Mouse (Mus musculus) heart, embryonic 15.5 days (tissue): ENCODE results near the gene Gpd1. TPM values are rescaled to one million over a fixed set of nuclear protein-coding genes. Genes with fewer than 3 reads are reported as not detected.

Experiments used
- ATAC-seq: fragments of 200-750 bp; cut with Nextera tagmentation; replicated peaks from 2 replicates; pipeline ENCODE4 v1.8.0; 2017; ENCODE audit warnings: low read depth, moderate TSS enrichment; ENCODE audit not compliant: insufficient number of reproducible peaks, insufficient read depth, low FRiP score
- H3K27ac ChIP-seq: fragments of 300-500 bp; sonication (generic); 2 replicates; pipeline ENCODE4 v1.5.1; 2015; ENCODE audit warnings: mild to moderate bottlenecking, inconsistent platforms
- H3K27me3 ChIP-seq: fragments of 300-500 bp; sonication (generic); 2 replicates; pipeline ENCODE4 v1.6.1; 2015; ENCODE audit warnings: inconsistent platforms
- H3K36me3 ChIP-seq: fragments of 300-500 bp; sonication (generic); 2 replicates; pipeline ENCODE4 v1.6.1; 2015; ENCODE audit warnings: mild to moderate bottlenecking, inconsistent platforms
- H3K4me1 ChIP-seq: fragments of 300-500 bp; sonication (generic); replicated peaks from 2 replicates; pipeline ENCODE4 v1.6.1; 2015; ENCODE audit warnings: inconsistent platforms
- H3K4me2 ChIP-seq: fragments of 300-500 bp; sonication (generic); 2 replicates; pipeline ENCODE4 v1.6.1; 2015; ENCODE audit warnings: inconsistent platforms, mild to moderate bottlenecking, moderate library complexity
- H3K4me3 ChIP-seq: fragments of 300-500 bp; sonication (generic); 2 replicates; pipeline ENCODE4 v1.5.1; 2015; ENCODE audit warnings: mild to moderate bottlenecking, inconsistent platforms
- H3K9ac ChIP-seq: fragments of 300-500 bp; sonication (generic); 2 replicates; pipeline ENCODE4 v1.6.1; 2015; ENCODE audit warnings: mild to moderate bottlenecking, inconsistent platforms
- H3K9me3 ChIP-seq: fragments of 300-500 bp; sonication (generic); replicated peaks from 2 replicates; pipeline ENCODE4 v1.6.1; 2016; ENCODE audit warnings: inconsistent platforms
- WGBS: fragments of 180-500 bp; shearing (Covaris S2); methylation state at CpG from one replicate; pipeline ENCODE4 v1.1.7; 2015; ENCODE audit warnings: mixed read lengths; 5-methylcytosine and 5-hydroxymethylcytosine counted together
- polyA plus RNA-seq: library from polyadenylated mRNA; unstranded; fragments of >200 nt; fragmentation: Nextera tagmentation; extraction: Ambion mirVana; gene quantifications from 2 replicates; pipeline ENCODE4 v1.2.1, GENCODE M21; 2015

Gpd1 gene
- polyA plus RNA-seq, result 1.6 and 2.2 TPM in 2 replicates

DNA sequence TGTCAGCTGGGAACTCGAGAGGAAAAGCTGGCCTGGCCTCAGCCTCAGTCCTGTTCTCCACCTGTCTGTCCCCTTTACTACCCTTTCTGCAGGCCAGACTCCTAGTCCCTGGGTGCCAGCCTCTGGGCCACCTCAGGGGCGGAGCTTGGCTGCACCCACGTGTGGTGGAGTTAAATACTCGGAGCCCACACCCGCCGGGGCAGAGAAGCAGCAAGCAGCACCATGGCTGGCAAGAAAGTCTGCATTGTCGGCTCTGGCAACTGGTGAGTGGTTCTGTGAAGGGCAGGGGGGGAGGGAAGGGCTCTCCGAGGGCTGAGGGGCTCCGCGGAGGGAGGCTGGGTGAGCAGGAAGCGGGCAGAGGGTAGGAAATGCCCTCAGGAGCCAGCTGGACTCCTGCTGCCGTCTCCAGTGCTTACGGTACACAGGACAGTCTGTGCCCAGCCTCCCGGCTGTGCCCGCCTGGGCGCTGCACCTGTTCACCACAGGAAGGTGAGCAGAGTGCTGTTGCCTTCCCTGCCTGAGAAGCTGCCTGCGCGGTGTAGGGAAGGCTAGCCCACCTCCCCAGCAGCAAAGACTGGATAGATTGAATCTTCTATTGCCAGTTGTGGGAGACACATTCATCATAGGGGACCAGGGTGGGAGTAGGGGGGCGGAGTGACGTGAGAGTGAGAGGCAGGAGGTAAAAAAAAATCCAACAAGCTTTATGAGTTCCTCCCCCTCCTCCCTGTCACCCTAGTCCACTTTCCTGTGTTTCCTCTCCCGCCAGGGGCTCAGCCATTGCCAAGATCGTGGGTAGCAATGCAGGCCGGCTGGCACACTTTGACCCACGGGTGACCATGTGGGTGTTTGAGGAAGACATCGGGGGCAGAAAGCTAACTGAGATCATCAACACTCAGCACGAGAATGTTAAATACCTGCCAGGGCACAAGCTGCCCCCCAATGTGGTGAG lies at the start of gene Gpd1:
Gene Gpd1 (plus strand): TSS at position 130 of the 949 bp plus-strand sequence.
- Histone ChIP-seq H3K9me3 (no peaks in the 10 kb centered on the region), H3K4me2 (no peak within 1 kb of the TSS; the same call in 1 of the 2 replicates), H3K4me3 (no peak within 1 kb of the TSS), H3K36me3 (peaks cover 10% of the 10 kb centered on the region), H3K27ac (peak within 1 kb of the TSS; percentile 18; the same call in 1 of the 2 replicates), H3K27me3 (no peaks in the 10 kb centered on the region), H3K9ac (no peak within 1 kb of the TSS), H3K4me1 (peaks cover 53% of the 10 kb centered on the region)
- ATAC-seq, result no peak
- WGBS, result 63% methylated on average over 26 of the region's 26 CpGs

DNA sequence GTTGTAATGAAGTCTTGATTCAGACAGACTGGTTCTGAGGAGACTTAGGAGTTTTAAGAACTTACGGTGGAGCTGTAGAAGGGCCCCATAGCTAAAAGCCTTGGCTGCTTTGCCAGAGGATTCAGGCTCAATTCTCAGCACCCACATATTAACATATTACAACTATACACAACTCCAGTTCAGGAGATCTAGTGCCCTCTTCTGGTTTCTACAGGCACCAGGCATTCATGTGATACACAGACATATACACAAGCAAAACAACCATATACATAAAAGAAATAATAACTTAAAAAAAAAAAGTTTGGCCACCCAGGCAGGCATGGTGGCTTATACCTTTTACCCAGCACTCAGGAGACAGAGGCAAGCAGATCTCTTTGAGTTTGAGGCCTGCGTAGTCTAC lies 49.8 kb upstream of the Gpd1 start:
- H3K27ac ChIP-seq, result no peak overlapping the region
- 98% methylated on average over 2 of the region's 2 CpGs for WGBS
- H3K36me3 ChIP-seq, result no peaks in the 10 kb centered on the region
- peaks cover 64% of the 10 kb centered on the region for H3K27me3 ChIP-seq
- no peak for ATAC-seq
- peaks cover 32% of the 10 kb centered on the region for H3K4me1 ChIP-seq
- no peak overlapping the region for H3K4me3 ChIP-seq
- H3K4me2 ChIP-seq, result no peak overlapping the region
- H3K9ac ChIP-seq, result no peak overlapping the region
- H3K9me3 ChIP-seq, result no peaks in the 10 kb centered on the region

DNA sequence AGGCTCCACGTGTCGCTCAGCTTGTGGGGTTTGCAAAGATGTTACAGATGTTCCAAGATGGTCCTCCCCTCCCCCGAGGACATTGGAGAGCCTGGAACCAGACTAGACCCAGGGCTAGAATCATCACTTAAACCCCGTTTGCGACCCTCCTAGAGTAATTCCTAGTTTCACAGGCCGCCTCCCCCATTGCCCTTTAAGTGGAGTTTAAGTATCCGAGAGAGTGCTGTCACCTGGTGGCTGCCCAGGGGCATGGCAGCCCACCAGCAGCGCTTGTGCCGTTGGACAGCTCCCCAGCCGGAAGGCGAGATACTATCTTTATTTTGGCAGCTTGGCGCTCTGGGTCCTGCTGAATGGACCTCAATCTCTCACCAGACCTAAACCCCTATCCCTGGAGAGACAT lies 48.4 kb upstream of the Gpd1 start:
- H3K4me1 ChIP-seq, result peaks cover 31% of the 10 kb centered on the region
- 2% methylated on average over 12 of the region's 12 CpGs for WGBS
- H3K36me3 ChIP-seq, result no peaks in the 10 kb centered on the region
- H3K9ac ChIP-seq, result no peak overlapping the region
- H3K27ac ChIP-seq, result no peak overlapping the region
- H3K9me3 ChIP-seq, result no peaks in the 10 kb centered on the region
- ATAC-seq, result no peak
- peaks cover 74% of the 10 kb centered on the region for H3K27me3 ChIP-seq
- no peak overlapping the region for H3K4me3 ChIP-seq
- no peak overlapping the region for H3K4me2 ChIP-seq

DNA sequence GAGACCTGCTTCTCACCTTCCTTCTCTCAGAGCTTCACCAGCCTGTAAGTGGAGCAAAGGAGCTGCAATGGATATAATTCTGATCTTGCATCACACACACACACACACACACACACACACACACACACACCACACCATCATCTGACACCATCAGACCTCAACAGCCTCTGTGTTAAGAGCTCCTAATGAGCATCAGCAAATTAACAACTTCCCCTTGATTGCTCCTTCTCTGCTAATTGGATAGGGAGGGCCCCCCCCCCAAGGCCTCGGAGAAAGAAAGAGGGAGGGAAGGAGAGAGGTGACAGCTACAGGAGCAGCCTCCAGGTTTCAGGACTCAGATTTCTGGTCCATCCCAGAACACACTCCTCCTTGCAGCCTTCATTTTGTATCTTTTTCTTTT lies 47.9 kb upstream of the Gpd1 start:
- peaks cover 78% of the 10 kb centered on the region for H3K27me3 ChIP-seq
- no peaks in the 10 kb centered on the region for H3K9me3 ChIP-seq
- WGBS, result 13% methylated on average over 1 of the region's 1 CpGs
- H3K27ac ChIP-seq, result no peak overlapping the region
- no peak for ATAC-seq
- H3K36me3 ChIP-seq, result no peaks in the 10 kb centered on the region
- H3K9ac ChIP-seq, result no peak overlapping the region
- no peak overlapping the region for H3K4me2 ChIP-seq
- H3K4me3 ChIP-seq, result no peak overlapping the region
- H3K4me1 ChIP-seq, result peaks cover 26% of the 10 kb centered on the region

- H3K4me3 ChIP-seq, result peak within 1 kb of the TSS; percentile 56
- under 1% methylated on average over 73 of the region's 74 CpGs for WGBS
- H3K9me3 ChIP-seq, result no peaks in the 10 kb centered on the region
- peak within 1 kb of the TSS; percentile 97 for H3K4me2 ChIP-seq
- peaks cover 17% of the 10 kb centered on the region for H3K4me1 ChIP-seq
- ATAC-seq, result peak; percentile 71
- peaks cover 79% of the 10 kb centered on the region for H3K27me3 ChIP-seq
- H3K27ac ChIP-seq, result no peak within 1 kb of the TSS
- peak within 1 kb of the TSS; percentile 61 for H3K9ac ChIP-seq
- H3K36me3 ChIP-seq, result no peaks in the 10 kb centered on the region
Observed at GRCm38 (mm10) chr15:99670154-99670821, 47.0 kb upstream of the Gpd1 start, which contains the start of gene Asic1. Asic1 (plus strand) TSS chr15:99670368.

- Histone ChIP-seq H3K9ac (peak overlapping the region; percentile 61), H3K4me2 (peak overlapping the region; percentile 97), H3K4me1 (peaks cover 16% of the 10 kb centered on the region), H3K36me3 (no peaks in the 10 kb centered on the region), H3K27me3 (peaks cover 75% of the 10 kb centered on the region), H3K9me3 (no peaks in the 10 kb centered on the region), H3K27ac (no peak overlapping the region), H3K4me3 (peak overlapping the region; percentile 56)
- WGBS, result 9% methylated on average over 14 of the region's 17 CpGs
- ATAC-seq, result no peak
Observed at GRCm38 (mm10) chr15:99670964-99671670, 46.2 kb upstream of the Gpd1 start.

DNA sequence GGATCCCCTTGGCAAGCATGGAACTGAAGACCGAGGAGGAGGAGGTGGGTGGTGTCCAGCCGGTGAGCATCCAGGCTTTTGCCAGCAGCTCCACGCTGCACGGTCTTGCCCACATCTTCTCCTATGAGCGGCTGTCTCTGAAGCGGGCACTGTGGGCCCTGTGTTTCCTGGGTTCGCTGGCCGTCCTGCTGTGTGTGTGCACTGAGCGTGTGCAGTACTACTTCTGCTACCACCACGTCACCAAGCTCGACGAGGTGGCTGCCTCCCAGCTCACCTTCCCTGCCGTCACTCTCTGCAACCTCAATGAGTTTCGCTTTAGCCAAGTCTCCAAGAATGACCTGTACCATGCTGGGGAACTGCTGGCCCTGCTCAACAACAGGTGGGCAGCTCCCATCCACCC lies 45.5 kb upstream of the Gpd1 start:
- Histone ChIP-seq H3K36me3 (no peaks in the 10 kb centered on the region), H3K9me3 (no peaks in the 10 kb centered on the region), H3K4me1 (peaks cover 16% of the 10 kb centered on the region), H3K27me3 (peaks cover 71% of the 10 kb centered on the region), H3K4me3 (no peak overlapping the region), H3K27ac (no peak overlapping the region), H3K4me2 (no peak overlapping the region), H3K9ac (no peak overlapping the region)
- ATAC-seq, result no peak
- 64% methylated on average over 14 of the region's 14 CpGs for WGBS

GRCm38 (mm10) chr15:99674866-99675265 lies 42.4 kb upstream of the Gpd1 start:
- Histone ChIP-seq H3K36me3 (no peaks in the 10 kb centered on the region), H3K4me2 (no peak overlapping the region), H3K9ac (no peak overlapping the region), H3K4me3 (no peak overlapping the region), H3K27ac (no peak overlapping the region), H3K9me3 (no peaks in the 10 kb centered on the region), H3K27me3 (peaks cover 74% of the 10 kb centered on the region), H3K4me1 (peaks cover 13% of the 10 kb centered on the region)
- no peak for ATAC-seq
- WGBS, result 76% methylated on average over 3 of the region's 3 CpGs

GRCm38 (mm10) chr15:99677089-99677488 lies 40.2 kb upstream of the Gpd1 start:
- no peak for ATAC-seq
- no peak overlapping the region for H3K9ac ChIP-seq
- no peak overlapping the region for H3K27ac ChIP-seq

DNA sequence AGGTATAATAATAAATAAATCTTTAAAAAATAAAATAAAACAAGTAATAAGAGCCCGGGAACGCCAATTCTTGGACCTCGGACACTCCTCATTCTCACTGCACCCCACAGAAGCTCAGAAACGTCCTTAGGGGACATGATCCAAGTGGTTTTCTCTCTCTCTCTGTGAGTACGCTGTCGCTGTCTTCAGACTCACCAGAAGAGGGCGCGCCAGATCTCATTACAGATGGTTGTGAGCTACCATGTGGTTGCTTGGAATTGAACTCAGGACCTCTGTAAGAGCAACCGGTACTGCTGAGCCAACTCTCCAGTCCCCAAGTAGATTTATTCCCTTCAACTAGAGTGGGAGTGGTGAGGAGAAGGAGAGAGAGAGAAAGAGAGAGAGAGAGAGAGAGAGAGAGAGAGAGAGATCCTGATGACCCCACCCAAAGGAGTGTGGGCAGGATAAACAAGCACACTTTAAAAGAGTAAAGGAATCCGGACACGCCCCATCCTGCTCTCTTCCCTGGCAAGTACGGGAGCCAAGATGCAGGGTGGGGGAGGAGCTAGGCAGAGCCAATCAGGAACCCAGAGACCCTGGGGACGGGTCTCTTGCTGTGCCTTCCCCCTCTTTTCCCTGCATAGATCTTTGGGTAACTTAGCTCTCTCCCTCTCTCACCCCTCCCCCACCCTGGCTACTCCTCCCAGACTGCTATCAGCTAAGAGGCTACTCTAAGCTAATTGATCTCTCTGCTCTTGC lies 39.1 kb upstream of the Gpd1 start:
- WGBS, result 19% methylated on average over 13 of the region's 13 CpGs
- ATAC-seq, result no peak

More at GRCm38 (mm10) chr15:99677089-99677488, 40.2 kb upstream of the Gpd1 start:
- H3K4me1 ChIP-seq, result 0 out of 2 replicates have a peak, but pooled peaks cover 3% of the 10 kb centered on the region
- H3K9me3 ChIP-seq, result no peaks in the 10 kb centered on the region
- H3K36me3 ChIP-seq, result no peaks in the 10 kb centered on the region
- peaks cover 53% of the 10 kb centered on the region for H3K27me3 ChIP-seq
- 42% methylated on average over 8 of the region's 8 CpGs for WGBS
- H3K4me3 ChIP-seq, result no peak overlapping the region
- no peak overlapping the region for H3K4me2 ChIP-seq

More for the DNA sequence above, 39.1 kb upstream of the Gpd1 start:
- Histone ChIP-seq H3K9me3 (no peaks in the 10 kb centered on the region), H3K4me3 (no peak overlapping the region), H3K4me2 (no peak overlapping the region), H3K27ac (no peak overlapping the region), H3K4me1 (0 out of 2 replicates have a peak, but pooled peaks cover 3% of the 10 kb centered on the region), H3K36me3 (no peaks in the 10 kb centered on the region), H3K27me3 (peaks cover 42% of the 10 kb centered on the region), H3K9ac (no peak overlapping the region)
